Mouse (Mus musculus) CH12.LX (cell line): ENCODE measurements around the gene Lrrc8a.

Experiments used
- CTCF ChIP-seq, 2 experiments: IDR thresholded peaks in 1 of 2; conservative IDR thresholded peaks in 1 of 2; 2 replicates each; pipeline ENCODE4 v1.5.1; 2011 to 2012; ENCODE audit warnings: low read depth in 2 of 2, low read length in 2 of 2, improper control_type of control experiment in 1 of 2, inconsistent platforms in 1 of 2, mild to moderate bottlenecking in 1 of 2, moderate library complexity in 1 of 2
- EP300 ChIP-seq: IDR thresholded peaks from 2 replicates; pipeline ENCODE4 v1.6.1; 2011; ENCODE audit warnings: low read length, improper control_type of control experiment

DNA sequence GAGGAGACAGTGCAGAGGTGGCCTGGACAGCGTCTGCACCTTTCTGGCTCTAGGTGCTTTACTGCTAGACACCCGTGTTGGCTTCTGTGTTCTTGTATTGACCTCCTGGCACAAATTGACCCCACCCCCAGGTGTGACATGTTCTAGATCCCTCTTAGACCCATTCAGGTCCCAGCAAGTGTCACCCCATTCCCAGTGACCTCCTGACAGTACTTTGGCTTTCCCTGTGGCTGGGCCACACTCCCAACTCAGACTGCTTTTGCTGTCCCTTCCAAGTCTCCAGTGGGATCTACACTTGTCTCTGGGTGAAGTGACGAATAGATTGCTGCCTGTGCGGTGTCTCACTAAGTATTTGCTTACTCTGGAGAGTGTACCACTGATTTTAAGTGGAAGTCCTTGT, 30.1 kb upstream of the Lrrc8a start:
- TF ChIP-seq EP300 (no peak), CTCF (conservative IDR thresholded peaks at IDR 0.05 in 1 of 2, IDR thresholded peaks at IDR 0.05 in 1 of 2; ENCODE audit: low read depth in 2 of 2, low read length in 2 of 2) (no peak)
